Mouse (Mus musculus) R1 (cell line): ENCODE results near the gene Bbs2.

Source experiments
- DNase-seq: peaks from one replicate; pipeline ENCODE4 v3.0.0-alpha.2; 2018; ENCODE audit warnings: low read depth, low spot score

The Bbs2 gene

DNA sequence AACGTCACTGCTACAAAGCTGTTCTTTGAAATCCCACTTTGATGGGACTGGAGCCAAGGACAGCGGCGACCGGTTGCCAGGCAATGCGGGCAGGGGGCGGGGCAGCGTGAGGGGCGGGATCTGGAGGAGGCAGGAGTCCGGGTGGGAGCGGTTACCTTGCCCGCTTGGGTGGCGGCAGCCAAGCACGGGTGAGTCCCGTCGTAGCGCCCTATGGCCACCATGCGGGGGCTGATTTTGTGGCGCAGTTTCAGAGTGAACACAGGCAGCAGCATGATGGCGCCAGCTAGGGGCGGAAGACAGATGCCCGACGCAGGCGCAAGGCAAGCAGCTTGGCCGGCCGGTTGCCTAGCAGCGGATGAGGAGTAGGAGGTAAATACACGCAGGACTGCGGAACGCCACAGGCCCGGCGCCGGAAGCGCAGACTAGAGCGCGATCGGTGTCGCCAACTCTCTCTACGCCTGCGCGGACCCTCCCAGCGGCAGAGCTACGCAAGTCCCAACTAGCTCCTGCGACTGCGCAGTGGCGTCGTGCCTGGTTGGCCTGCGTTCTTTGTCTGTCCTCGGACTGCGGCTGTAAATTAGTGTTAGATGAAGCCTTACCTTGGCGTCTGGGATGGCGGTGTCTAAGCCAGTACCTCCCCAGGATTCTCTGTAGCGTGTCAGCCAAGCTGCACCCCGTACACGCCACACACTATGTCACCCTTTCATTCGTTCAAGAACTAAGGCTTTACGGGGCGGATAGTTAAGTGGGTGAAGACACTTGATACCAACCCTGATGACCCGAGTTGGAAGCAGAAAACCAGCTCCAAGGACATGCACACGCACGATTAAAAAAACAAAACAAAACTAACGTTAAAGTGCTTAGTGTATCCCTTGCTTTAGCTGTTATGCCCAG lies at the start of gene Bbs2:
Bbs2 (minus strand) TSS at position 848 of the 894 bp plus-strand sequence.
- peak; percentile 99 for DNase-seq

DNA sequence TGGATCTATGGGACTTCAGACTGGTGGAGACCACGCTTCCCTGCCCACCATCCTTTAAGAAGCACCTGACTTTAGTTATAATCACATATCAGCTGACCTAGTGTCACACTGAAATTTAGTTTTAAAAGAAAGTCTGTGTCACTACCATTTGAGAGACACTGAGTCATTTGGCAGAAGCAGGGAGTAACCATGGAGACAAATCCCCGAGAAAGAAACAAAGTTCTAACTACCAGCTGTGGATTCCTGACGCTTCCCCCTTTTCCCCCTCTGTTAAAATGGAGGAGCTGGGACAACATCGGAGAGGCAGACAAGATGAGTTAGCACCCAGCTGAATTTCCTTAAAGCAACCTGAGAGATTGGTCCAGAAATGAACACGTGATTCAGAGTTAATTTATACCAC lies 49.5 kb upstream of the Bbs2 start:
- no peak for DNase-seq

DNA sequence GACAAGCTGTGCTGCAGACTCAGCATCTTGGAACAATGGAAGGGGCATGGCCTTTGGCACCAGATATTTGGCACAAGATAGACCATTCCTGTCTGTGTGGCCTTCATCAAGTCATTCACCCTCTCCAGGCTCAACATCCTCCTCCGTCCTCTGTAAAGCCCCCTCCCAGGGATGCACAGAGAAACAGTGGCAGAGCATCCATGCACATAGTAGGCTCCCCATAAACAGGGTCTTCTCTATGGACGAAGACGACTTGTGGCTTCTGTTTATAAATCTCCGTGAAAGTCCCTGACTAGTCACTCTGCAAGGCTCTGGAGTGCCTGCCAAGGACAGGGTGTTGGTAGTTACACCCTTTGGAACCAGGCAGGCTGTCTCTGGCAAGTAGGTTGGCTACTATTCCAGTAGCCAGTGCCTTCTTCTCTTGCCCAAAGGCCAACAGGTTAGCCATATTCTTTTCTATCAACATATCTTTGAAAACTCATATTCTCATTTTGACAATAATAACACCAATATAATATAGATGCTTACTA lies 41.6 kb upstream of the Bbs2 start:
- no peak for DNase-seq

DNA sequence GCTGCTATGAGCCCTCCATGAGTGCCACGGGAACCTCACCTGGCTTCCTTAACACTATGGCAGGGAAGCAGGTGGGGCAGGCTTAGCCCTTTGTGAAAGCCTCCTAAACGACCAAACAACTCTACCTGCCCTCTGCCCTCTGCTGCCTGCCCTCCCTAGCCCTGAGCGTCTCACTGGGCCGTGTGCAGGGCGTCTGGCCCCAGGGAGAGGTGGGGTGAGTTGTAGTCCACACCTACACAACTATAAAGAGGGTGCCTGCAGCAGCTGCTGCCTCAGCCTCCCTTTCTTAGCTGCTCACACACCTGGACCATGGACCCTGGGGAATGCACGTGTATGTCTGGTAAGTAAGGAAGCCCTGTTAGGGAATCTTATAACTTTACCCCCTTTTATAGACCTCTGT lies 38.2 kb upstream of the Bbs2 start, which contains the start of gene Mt4:
Mt4 (plus strand) TSS at position 265 of the 400 bp plus-strand sequence.
- no peak for DNase-seq

DNA sequence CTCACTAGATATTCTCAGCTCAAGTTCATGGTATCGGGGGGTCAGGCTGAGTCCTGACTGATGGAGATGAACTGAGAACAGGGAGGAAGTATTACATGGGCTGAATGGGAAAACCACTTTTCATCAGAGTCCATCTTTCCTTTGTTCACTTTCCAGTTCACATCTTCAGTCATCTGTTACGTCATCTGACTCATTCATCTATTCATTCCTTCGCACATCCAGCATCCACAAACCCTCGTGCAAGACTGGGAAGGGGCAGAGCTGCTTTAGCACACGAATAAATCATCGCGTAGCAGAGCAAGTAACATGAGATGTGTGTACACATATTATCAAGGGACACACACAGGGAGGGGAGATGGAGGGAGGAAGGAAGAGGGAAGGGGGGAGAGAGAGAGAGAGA lies 37.5 kb upstream of the Bbs2 start:
- no peak for DNase-seq

DNA sequence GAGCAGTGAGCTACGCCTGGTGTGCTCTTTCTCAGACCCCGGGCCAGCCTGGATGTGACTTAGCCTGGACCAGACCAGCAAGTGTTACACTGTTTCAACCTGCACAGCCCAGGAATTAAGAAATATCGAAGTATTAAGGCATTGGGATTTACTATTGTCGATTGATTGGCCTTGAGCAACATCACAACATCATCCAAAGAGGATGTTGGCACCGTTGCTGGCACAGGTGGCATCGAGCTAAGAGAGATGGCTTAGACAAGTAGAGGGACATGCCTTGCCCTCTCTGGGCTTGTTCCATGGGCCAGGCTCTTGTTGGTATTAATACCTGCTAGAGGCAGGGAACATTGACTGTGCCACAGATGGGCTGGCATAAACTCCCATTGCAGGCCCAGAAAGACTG lies 36.8 kb upstream of the Bbs2 start:
- DNase-seq: no peak

DNA sequence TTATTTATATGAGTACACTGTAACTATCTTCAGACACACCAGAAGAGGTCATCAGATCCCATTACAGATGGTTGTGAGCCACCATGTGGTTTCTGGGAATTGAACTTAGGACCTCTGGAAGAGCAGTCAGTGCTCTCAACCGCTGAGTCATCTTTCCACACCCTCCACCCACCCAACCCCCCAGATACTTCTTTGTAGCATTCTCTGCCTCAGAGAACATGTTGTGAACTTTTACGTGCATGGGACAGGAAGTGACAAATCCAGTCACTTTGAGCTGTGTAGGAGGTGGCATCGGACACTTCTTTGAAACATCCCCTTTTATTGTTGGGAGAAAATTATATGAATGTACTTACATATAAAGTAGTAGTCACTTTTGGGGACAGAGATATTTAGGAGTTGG lies 35.9 kb upstream of the Bbs2 start:
- DNase-seq: peak; percentile 59

DNA sequence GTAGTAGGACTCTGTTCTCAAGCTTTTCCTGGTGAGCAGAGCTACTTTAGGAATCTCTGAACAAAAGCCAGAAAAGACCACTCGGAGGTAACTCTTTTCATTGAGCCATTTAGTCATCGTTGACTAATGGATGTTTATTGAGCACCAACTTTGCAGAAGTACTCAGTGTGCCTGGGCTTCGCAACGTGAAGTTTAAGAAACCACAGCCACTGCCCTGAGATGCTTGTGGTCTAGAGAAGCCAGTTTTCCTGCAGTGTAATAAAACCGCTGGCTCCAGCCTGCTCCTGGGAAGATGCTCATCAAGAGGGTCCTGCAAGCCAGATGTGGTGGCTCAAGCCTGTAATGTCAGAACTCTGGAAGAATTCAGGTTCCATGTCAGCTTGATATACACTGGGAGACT lies 33.4 kb upstream of the Bbs2 start:
- no peak for DNase-seq

DNA sequence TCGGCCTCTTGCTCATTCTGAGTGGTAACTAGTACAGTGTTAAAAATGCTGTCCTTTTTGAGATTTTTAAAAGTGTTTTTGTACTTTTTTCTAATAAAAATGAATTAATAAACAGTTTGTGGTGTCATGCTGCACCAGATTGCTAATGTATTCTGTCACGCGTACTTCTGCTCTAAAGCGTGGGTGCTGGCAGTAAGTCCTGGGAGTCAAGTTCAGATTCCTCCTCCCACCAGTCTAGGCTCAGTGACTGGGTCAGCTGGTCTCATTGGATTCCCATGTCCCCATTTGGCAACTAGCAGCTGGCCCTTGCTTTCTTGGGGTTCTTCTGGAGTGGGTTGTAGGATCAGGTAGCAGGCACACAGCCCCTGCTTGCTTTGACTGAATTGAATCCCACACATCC lies 31.4 kb upstream of the Bbs2 start:
- DNase-seq: no peak

DNA sequence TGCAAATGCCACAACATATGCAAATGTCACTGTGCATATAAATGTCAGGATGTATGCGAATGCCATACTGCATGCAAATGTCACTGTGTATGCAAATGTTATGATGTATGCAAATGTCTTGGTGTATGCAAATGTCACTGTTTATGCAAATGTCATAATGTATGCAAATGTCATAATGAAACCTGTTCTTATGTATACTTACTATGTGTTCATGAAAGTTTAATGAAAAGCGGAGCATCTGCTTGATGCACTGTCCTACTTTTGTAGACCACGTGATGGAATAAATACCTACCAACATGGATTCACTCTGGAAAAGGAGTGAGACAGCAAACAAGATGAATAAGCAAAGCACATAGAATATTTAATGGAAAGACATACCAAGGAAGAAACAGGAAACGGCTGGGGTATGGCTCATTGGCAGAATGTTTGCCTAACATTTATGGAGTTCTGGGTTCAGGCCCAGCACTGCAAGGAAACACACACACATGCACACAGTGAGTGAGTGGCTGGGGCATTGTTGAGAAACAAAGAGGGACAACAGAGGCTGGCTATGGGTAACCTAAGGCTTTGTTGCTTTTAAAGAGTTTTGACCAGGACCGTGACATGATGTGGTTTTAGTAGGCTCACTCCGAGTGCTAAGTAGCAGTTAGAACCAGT lies 30.5 kb upstream of the Bbs2 start:
- no peak for DNase-seq

DNA sequence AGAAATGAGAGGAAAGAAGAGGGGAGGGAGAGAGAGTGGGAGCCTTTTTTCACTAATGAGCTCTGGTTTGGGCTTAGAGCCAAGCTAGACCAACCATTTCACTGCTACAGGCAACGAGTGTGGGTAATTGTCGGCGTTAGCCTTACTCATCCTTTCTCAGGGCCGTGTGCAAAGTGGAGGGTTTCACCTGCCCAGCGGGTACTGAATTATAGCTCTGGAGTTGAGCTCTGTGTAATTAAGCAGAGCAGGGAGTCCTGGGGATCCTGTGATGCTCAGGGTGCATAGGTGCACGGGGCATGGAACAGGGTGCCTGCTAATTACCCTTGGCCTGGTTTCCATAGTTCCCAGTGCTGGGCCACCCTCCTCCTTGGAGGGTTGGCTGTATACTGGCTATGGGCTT lies 29.0 kb upstream of the Bbs2 start:
- DNase-seq: no peak

DNA sequence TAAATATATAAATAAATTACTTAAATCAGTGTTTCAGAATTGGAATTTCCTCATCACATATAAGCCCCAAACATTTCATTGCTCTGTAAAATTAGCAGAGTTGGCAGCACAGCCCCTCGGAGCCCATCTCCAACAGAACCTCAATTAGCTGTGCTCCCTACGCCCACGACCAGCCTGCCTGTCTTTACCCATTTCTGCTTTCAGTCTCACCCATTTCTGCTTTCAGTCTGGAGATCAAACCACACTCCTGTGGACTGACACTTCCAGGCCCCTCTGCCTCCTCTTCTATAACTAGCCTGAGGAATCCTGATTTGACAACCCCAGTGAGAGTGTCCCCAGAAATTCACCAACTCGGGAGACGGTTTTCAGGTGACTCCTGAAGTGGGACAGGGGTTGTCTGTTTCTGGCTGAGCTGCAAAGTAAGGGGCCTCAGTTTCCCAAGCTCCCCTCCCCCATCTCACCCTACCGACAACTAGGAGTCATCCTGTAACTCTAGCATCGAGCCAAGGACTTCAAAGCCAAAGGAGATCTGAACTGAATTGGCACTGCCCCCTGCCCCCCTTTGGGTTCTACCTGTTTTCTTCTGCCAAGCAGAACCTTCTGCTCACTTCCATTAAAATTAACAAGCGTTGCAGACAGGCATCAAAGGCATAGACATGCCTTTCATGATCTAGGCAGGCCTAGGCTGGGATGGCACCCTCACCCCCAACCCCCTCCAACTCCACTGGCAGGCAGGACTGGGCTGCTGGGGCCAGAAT lies 24.2 kb upstream of the Bbs2 start:
- DNase-seq: no peak

DNA sequence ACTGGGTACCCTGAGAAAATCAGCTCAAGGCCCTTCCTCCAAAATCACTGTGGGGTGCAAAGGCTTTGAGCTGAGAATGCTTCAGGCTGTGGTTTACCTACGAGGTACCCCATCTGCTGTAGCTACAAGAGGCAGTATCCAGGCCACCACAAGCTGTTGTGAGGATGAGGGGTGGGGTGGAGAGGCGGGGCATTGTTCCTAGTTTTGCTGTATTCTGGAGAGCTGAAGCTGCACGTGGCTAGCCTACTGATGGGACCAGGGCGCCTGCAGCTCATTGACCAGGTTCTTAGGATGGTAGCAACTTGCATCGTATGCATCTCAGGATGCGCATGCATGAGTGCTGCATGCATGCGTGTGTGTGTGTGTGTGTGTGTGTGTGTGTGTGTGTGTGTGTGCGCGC lies 22.9 kb upstream of the Bbs2 start:
- DNase-seq: peak; percentile 44

DNA sequence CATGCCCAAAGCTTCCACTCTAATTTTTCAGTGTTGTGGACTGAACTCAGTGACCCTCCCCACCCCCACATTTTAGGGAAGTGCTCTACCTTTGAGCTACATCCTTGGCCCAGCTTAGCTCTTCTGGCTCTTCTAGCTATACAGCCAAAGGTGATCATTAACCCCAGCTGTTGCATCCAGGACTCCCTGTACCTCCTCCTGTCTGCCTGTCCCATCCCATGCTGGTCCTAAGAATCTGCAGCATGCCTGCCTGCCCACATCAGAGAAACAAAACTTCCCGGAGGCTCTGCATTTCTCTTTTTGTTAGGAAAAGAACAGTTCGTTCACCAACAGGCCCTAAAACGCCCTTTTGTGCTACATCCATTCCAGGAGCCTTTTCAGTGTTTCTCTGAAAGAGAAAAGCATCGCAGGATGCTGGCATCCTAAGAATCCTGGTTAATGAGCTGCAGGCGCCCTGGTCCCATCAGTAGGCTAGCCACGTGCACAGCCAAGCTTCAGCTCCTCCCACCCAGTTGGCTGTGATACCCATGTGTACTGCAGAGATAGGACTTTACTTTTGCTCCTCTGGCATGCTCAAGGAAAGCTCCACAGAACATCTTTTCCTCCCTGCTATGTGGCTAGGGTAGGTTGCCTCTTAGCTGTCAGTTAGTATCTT lies 20.2 kb upstream of the Bbs2 start:
- peak; percentile 62 for DNase-seq

DNA sequence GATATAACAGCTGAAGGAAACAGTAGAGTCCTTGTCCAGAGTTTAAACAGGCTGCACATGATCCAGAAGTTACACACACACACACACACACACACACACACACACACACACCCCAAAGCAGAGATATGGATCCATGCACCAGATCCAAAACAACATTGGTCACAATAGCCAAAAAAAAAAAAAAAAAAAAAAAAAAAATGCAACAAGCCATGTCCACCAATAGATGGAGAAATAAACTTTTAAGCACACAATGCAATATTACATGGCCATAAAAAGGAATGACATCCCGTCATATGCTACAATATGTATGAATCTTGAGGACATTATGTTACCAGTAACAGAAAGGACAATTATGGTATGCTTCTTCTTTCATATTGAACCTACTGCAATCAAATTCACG lies 15.2 kb upstream of the Bbs2 start:
- no peak for DNase-seq

DNA sequence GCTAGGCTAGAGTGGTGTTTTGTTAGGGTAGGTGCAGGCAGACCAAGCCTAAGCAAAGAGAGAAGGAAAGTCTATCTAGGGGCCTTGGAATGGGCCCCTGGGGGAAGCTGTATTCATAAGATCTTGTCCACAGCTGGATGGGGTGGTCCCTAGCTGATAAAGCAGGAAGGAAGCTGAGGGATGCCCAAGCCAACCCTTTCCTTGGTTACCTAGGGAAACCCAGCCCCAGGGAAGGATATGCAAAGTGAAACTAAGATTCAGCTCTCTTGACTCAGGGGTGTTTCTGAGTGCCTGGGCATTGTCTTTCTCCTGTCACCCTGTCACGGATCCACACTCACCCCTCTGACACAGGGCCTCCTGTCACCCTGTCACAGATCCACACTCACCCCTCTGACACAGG lies 14.7 kb upstream of the Bbs2 start:
- DNase-seq: no peak

DNA sequence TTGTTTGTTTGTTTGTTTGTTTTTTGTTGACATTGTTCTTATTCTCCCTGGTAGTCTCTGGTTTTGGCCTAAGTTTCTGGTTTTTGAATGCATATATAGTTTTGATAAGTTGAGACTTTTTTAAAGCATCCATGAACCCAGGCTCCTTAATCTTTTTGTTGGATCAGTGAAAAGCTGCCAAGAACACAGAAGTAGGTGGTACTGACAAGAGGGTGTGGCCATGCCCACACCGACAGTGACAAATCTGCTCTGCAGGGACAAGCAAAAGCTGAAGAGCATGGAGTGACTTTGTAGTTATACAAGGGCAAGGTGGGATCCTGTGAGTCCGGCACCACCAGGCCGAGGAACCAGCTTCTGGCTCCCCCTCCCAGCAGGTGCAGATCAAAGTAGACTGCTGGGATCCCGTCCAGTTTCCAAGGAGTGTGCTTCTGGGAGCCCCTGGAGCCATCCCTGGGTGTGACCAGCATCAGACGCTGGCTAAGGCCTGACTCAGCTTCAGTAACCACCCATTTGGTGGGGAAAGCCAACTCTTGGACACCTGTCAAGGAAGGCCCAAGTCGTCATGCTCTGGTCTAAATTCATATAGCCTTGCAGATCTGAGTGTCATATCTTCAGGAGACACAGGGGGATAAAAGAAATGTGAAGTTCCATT lies 11.9 kb upstream of the Bbs2 start:
- DNase-seq: no peak

DNA sequence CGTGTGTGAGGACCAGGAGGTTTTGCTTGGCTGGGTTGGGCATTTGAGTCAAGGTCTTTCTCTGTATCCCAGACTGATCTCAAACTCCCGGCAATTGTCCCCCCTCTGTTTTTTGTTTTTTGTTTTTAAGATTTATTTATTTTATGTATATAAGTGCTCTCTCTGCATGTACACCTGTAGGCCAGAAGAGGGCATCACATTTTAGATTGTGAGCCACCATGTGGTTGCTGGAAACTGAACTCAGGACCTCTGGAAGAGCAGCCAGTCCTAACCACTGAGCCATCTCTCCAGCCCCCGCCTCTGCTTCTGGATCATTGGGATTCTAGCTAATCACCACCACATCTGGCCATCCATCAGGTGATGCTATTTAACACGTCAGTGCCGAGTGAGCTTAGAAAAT lies 11.1 kb upstream of the Bbs2 start:
- peak; percentile 55 for DNase-seq

DNA sequence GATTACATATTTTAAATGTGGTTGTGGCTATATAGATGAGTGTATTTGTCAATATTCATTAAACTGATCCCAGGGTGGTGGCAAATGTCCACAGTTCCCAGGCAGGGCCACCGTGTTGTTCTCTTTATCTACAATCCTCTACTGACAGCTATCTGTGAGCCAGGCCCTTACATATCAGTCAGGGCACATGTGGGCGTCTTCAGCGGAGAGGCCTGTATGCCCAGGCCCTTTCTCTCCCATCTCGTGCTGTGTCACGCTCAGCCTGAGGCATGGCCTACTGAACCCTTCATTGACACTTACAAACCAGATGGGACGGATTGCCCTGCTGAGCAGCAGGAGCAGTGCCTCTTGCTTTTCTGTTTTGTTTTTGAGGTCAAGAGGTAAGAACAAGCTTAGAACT lies 10.7 kb upstream of the Bbs2 start:
- no peak for DNase-seq

DNA sequence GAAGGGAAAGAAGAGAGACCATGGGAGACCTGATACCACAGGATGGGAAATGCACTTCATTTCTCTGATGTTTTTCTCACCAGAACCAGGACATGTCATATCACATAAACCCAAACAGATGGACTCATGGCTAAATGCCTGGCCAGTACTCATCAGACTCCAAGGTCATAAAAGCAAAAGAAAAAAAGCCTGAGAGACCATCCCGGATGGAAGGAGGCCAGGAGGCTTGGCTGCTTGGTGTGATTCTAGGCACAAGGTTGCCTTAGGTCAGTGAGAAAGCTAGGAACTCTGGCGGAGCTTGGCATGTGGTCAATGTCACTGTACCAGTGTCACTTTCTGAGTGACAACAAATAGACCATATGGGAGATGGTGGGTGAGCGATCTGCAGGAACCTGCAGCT lies 9.1 kb upstream of the Bbs2 start:
- DNase-seq: no peak

DNA sequence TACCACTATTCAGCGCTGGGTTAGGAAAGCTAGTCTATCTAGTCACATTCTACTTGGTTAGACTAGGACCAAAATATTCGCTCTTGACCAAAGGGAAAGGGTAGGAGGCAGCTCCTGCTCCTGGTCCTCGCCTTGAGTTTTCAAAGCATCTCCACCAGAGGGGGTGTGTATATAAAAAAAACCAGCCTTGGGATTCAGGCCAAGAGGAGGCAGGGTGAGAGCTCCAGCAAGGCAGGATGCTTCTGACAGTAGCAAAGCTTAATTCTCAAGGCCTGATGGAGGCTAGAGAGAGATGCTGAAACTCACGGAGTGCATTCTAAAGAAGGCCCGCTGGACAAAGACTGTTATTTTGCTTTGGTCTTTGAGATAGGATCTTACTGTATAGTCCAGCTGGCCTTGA lies 5.4 kb upstream of the Bbs2 start:
- DNase-seq: peak; percentile 41
